Mouse (Mus musculus): ENCODE data around the gene Eif4a1. TPM values are rescaled to one million over a fixed set of nuclear protein-coding genes. Genes with fewer than 3 reads are reported as not detected.

Gene Eif4a1
- polyA plus RNA-seq, 1 experiment, result 722 TPM

DNA sequence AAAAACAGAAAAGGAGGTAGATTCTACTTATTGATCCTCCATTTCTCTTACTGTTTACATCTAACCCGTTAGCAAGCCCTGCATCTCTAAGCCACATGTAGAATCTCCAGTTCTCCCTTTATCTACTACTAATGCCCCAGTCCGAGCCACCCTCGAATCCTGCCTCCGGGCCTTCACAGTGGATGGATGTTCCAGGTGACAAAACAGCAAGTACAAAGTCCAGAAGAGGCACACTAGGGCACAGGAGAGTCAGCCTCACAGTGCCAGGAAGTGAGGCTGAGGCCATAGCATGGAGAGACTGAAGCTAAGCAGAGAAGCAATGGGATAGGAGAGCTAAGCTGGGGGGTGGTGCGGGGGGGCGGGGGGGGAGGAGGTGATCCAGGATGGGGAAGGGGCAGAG is 20.6 kb upstream of the Eif4a1 start:
- Histone ChIP-seq H3K27ac (ENCODE audit: control insufficient read depth, insufficient read depth, low read length) (no peak overlapping the region), H3K36me3 (ENCODE audit: control insufficient read depth, insufficient read depth, low read length) (no peaks in the 10 kb centered on the region), H3K27me3 (ENCODE audit: control insufficient read depth, insufficient read depth, low read length) (peaks cover 3% of the 10 kb centered on the region; the same call in 1 of the 2 replicates), H3K4me1 (replicated peaks; ENCODE audit: control insufficient read depth, insufficient read depth, low read length) (no peaks in the 10 kb centered on the region), H3K4me3 (ENCODE audit: control insufficient read depth, insufficient read depth, low read length) (no peak overlapping the region)
- WGBS, result 90% methylated on average over 6 of the region's 6 CpGs
- DNase-seq, result no peak
- TF ChIP-seq POLR2A (IDR thresholded peaks at IDR 0.05; ENCODE audit: control insufficient read depth, extremely low read depth, insufficient read depth, low read length, poor library complexity) (no peak), CTCF (IDR thresholded peaks at IDR 0.05; ENCODE audit: borderline replicate concordance, control insufficient read depth, extremely low read depth, insufficient read depth, low read length, poor library complexity) (no peak)

DNA sequence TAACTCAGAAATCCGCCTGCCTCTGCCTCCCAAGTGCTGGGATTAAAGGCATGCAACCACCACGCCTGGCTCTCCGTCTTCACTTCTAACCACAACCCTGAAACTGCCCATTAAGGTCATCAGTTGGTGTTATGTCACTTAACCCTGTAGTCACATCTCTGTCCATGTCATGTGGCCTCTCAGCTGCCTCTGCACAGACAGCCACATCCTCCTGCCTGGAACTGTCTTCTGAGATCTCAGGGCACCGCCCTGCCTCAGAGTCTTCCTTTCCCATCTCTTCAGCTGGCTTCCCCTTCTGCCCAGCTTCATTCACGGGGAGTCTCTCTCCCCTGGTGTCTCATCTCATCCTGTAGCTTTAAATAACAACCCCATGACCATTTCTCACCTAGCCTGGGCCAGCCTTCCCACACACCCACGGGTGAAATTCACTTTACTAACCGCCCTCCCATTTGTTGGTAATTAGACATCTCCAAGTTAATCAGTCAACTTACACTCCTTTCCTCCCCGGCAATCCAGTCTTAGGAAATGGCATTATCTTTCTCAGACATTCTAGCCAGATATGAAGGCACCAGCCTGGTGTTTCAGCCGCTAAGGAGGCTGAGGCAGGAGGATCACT is 20.1 kb upstream of the Eif4a1 start:
- WGBS, result 62% methylated on average over 9 of the region's 9 CpGs
- no peak overlapping the region for H3K4me3 ChIP-seq (ENCODE audit: control insufficient read depth, insufficient read depth, low read length)
- H3K4me1 ChIP-seq (replicated peaks; ENCODE audit: control insufficient read depth, insufficient read depth, low read length), result no peaks in the 10 kb centered on the region
- peaks cover 3% of the 10 kb centered on the region; the same call in 1 of the 2 replicates for H3K27me3 ChIP-seq (ENCODE audit: control insufficient read depth, insufficient read depth, low read length)
- H3K36me3 ChIP-seq (ENCODE audit: control insufficient read depth, insufficient read depth, low read length), result no peaks in the 10 kb centered on the region
- no peak for DNase-seq
- no peak overlapping the region for H3K27ac ChIP-seq (ENCODE audit: control insufficient read depth, insufficient read depth, low read length)
- TF ChIP-seq CTCF (IDR thresholded peaks at IDR 0.05; ENCODE audit: borderline replicate concordance, control insufficient read depth, extremely low read depth, insufficient read depth, low read length, poor library complexity) (no peak), POLR2A (IDR thresholded peaks at IDR 0.05; ENCODE audit: control insufficient read depth, extremely low read depth, insufficient read depth, low read length, poor library complexity) (no peak)

DNA sequence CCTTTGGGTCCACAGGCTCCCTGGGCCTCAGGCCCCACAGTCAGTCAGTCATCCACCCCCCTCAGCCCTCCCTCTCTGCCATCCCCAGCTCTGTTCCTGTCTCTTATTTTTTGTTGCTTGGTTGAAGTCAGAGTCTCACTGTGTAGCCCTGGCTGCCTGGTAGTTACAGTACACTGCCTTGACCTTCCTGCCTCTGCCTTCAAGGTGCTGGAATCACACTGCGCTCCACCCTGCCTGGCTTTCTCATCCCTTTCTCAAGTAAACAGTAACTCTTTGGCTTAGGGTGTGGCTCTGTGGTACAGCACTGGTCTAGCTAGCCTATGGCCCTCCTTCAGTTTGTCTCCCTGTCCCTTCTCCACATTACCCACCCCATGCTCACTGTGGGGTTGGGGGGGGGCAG is 17.7 kb upstream of the Eif4a1 start:
- 100% methylated on average over 1 of the region's 1 CpGs for WGBS
- no peaks in the 10 kb centered on the region for H3K27me3 ChIP-seq (ENCODE audit: control insufficient read depth, insufficient read depth, low read length)
- TF ChIP-seq POLR2A (IDR thresholded peaks at IDR 0.05; ENCODE audit: control insufficient read depth, extremely low read depth, insufficient read depth, low read length, poor library complexity), result no peak
- TF ChIP-seq CTCF (IDR thresholded peaks at IDR 0.05; ENCODE audit: borderline replicate concordance, control insufficient read depth, extremely low read depth, insufficient read depth, low read length, poor library complexity), result no peak
- no peaks in the 10 kb centered on the region for H3K36me3 ChIP-seq (ENCODE audit: control insufficient read depth, insufficient read depth, low read length)
- no peaks in the 10 kb centered on the region for H3K4me1 ChIP-seq (replicated peaks; ENCODE audit: control insufficient read depth, insufficient read depth, low read length)
- DNase-seq, result no peak
- H3K27ac ChIP-seq (ENCODE audit: control insufficient read depth, insufficient read depth, low read length), result no peak overlapping the region
- no peak overlapping the region for H3K4me3 ChIP-seq (ENCODE audit: control insufficient read depth, insufficient read depth, low read length)

DNA sequence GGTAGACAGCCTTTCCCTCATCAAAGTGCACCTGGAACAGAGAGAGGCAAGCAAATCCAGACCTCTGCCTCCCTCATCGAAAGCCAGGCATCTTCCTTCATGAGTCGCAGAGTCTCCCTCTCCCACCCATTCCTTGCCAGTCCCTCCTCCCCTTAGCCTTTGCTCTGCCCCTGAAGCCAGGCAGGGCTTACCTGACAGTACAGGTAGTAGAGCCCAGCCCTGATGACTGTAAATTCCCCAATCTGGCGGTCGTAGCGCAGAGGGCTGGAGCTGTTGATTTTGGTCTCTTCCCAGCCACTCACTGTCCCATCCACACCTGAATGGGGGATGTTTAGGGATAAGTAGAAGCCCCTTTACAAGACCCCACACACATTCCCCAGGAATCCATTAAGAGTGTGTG is 14.8 kb upstream of the Eif4a1 start:
- no peak overlapping the region for H3K27ac ChIP-seq (ENCODE audit: control insufficient read depth, insufficient read depth, low read length)
- H3K27me3 ChIP-seq (ENCODE audit: control insufficient read depth, insufficient read depth, low read length), result no peaks in the 10 kb centered on the region

DNA sequence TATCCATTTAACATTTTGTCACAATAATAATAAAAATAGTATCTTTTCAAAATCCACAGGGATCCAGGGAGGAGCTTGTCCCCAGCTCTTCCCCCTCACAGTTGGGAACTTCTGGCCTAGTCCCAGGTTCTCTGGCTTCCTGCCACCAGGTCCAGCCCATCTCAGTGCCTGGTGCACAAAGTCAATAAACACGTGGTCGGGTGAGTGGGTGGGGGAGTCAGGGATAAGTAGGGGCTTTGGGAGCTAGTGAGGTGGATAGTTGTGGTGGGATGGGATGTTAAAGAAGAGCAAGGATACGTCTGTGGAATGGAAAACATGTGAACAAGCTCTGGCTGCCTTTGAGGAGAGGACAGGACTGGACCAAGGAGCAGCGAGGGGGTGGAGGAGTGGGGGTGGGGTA is 14.2 kb upstream of the Eif4a1 start:
- no peak for TF ChIP-seq CTCF (IDR thresholded peaks at IDR 0.05; ENCODE audit: borderline replicate concordance, control insufficient read depth, extremely low read depth, insufficient read depth, low read length, poor library complexity)
- no peak for TF ChIP-seq POLR2A (IDR thresholded peaks at IDR 0.05; ENCODE audit: control insufficient read depth, extremely low read depth, insufficient read depth, low read length, poor library complexity)
- DNase-seq, result no peak
- no peaks in the 10 kb centered on the region for H3K27me3 ChIP-seq (ENCODE audit: control insufficient read depth, insufficient read depth, low read length)
- peaks cover 2% of the 10 kb centered on the region; the same call in 1 of the 2 replicates for H3K4me1 ChIP-seq (replicated peaks; ENCODE audit: control insufficient read depth, insufficient read depth, low read length)
- 63% methylated on average over 4 of the region's 4 CpGs for WGBS
- H3K27ac ChIP-seq (ENCODE audit: control insufficient read depth, insufficient read depth, low read length), result no peak overlapping the region
- H3K4me3 ChIP-seq (ENCODE audit: control insufficient read depth, insufficient read depth, low read length), result no peak overlapping the region
- no peaks in the 10 kb centered on the region for H3K36me3 ChIP-seq (ENCODE audit: control insufficient read depth, insufficient read depth, low read length)

More for the DNA sequence above, 14.8 kb upstream of the Eif4a1 start:
- TF ChIP-seq POLR2A (IDR thresholded peaks at IDR 0.05; ENCODE audit: control insufficient read depth, extremely low read depth, insufficient read depth, low read length, poor library complexity) (no peak), CTCF (IDR thresholded peaks at IDR 0.05; ENCODE audit: borderline replicate concordance, control insufficient read depth, extremely low read depth, insufficient read depth, low read length, poor library complexity) (no peak)
- DNase-seq, result no peak
- 91% methylated on average over 5 of the region's 5 CpGs for WGBS
- Histone ChIP-seq H3K36me3 (ENCODE audit: control insufficient read depth, insufficient read depth, low read length) (no peaks in the 10 kb centered on the region), H3K4me3 (ENCODE audit: control insufficient read depth, insufficient read depth, low read length) (no peak overlapping the region), H3K4me1 (replicated peaks; ENCODE audit: control insufficient read depth, insufficient read depth, low read length) (peaks cover 2% of the 10 kb centered on the region; the same call in 1 of the 2 replicates)

DNA sequence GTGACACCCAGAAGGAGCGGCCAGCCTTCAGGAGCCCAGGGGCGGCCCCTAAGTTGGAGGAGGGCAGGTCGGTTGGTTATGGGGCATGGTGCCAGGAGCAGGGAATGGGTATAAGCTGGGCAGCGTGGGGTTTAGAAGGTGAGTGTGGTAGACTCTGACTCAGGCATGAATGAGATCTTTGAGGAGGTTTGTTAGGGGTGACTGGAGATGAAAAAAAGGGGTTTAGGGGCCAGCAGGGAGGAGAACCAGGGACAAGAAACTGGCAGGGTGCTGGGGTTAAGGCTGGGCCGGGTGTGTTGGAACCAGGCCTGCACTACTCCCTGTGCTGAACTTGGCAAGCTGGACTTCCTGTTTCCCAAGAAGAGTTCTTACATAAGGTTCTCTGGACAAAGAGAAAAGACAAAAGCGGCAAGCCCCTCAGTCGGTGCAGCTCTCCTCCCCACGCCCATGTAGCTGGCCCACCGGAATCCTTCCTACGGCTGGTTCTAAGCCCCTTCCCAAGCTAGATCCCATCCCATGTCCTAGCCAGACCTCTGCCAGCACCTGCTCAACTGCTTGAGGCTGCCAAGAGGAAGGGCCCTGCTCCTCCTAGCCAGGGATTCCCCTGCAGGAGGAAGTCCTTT is 13.4 kb upstream of the Eif4a1 start, which contains the start of gene Tnfsf13:
Gene Tnfsf13, minus strand, starts transcription at position 259 of the 623 bp plus-strand sequence.
- no peaks in the 10 kb centered on the region for H3K36me3 ChIP-seq (ENCODE audit: control insufficient read depth, insufficient read depth, low read length)
- 79% methylated on average over 10 of the region's 10 CpGs for WGBS
- no peak within 1 kb of the TSS for H3K4me3 ChIP-seq (ENCODE audit: control insufficient read depth, insufficient read depth, low read length)
- peaks cover 6% of the 10 kb centered on the region for H3K4me1 ChIP-seq (replicated peaks; ENCODE audit: control insufficient read depth, insufficient read depth, low read length)
- H3K27ac ChIP-seq (ENCODE audit: control insufficient read depth, insufficient read depth, low read length), result peak within 1 kb of the TSS; percentile 28; the same call in 1 of the 2 replicates
- no peak for DNase-seq
- no peak for TF ChIP-seq POLR2A (IDR thresholded peaks at IDR 0.05; ENCODE audit: control insufficient read depth, extremely low read depth, insufficient read depth, low read length, poor library complexity)
- no peak for TF ChIP-seq CTCF (IDR thresholded peaks at IDR 0.05; ENCODE audit: borderline replicate concordance, control insufficient read depth, extremely low read depth, insufficient read depth, low read length, poor library complexity)
- no peaks in the 10 kb centered on the region for H3K27me3 ChIP-seq (ENCODE audit: control insufficient read depth, insufficient read depth, low read length)

Measured in thymus, adult 2 months (tissue).